Mouse (Mus musculus): ENCODE results near the gene Zfp809. TPM values are rescaled to one million over a fixed set of nuclear protein-coding genes. Genes with fewer than 3 reads are reported as not detected.
A peak's percentile ranks its signal among the peaks of the same experiment; 100 is the strongest.
"Not testable (repeated sequence)": the region's sequence is repeated elsewhere in the genome, so short reads cannot be mapped to it uniquely, and the experiment has no call there.

Gene Zfp809
- polyA plus RNA-seq, 2 experiments: 13.6 to 19.7 TPM

- WGBS: 58% methylated on average over 3 of the region's 3 CpGs
- Histone ChIP-seq H3K27me3 (ENCODE audit: control insufficient read depth, insufficient read depth, low read length) (no peaks in the 10 kb centered on the region; the same call in 1 of the 2 replicates), H3K4me2 (replicated peaks; ENCODE audit: low read depth, low read length, severe bottlenecking) (no peak overlapping the region), H3K27ac (replicated peaks; ENCODE audit: low read depth, low read length) (no peak overlapping the region), H3K4me1 (ENCODE audit: control insufficient read depth, insufficient read depth, low read length) (no peaks in the 10 kb centered on the region), H3K4me3 (replicated peaks; ENCODE audit: low read length) (no peak overlapping the region), H3K36me3 (ENCODE audit: control insufficient read depth, insufficient read depth, low read length) (no peaks in the 10 kb centered on the region), H3K9ac (ENCODE audit: low read depth, low read length, severe bottlenecking) (no peak overlapping the region), H3K9me3 (ENCODE audit: control insufficient read depth, low read length) (no peaks in the 10 kb centered on the region)
- no peak for TF ChIP-seq POLR2A (IDR thresholded peaks at IDR 0.05; ENCODE audit: borderline replicate concordance, extremely low read depth, insufficient read depth, insufficient read length)
- DNase-seq (ENCODE audit: low spot score) (no peak), ATAC-seq (ENCODE audit: low FRiP score, low read depth) (no peak)
Measured at GRCm38 (mm10) chr9:22216705-22217104, 8.8 kb upstream of the Zfp809 start.

GRCm38 (mm10) chr9:22217858-22218493, 7.5 kb upstream of the Zfp809 start:
- no peaks in the 10 kb centered on the region for H3K36me3 ChIP-seq (ENCODE audit: control insufficient read depth, insufficient read depth, low read length)
- no peak overlapping the region for H3K27ac ChIP-seq (replicated peaks; ENCODE audit: low read depth, low read length)
- no peak for DNase-seq (ENCODE audit: low spot score)
- H3K27me3 ChIP-seq (ENCODE audit: control insufficient read depth, insufficient read depth, low read length): no peaks in the 10 kb centered on the region; the same call in 1 of the 2 replicates
- no peak overlapping the region for H3K9ac ChIP-seq (ENCODE audit: low read depth, low read length, severe bottlenecking)
- H3K4me1 ChIP-seq (ENCODE audit: control insufficient read depth, insufficient read depth, low read length): no peaks in the 10 kb centered on the region
- no peak for TF ChIP-seq POLR2A (IDR thresholded peaks at IDR 0.05; ENCODE audit: borderline replicate concordance, extremely low read depth, insufficient read depth, insufficient read length)
- 40% methylated on average over 7 of the region's 8 CpGs for WGBS
- H3K4me2 ChIP-seq (replicated peaks; ENCODE audit: low read depth, low read length, severe bottlenecking): no peak overlapping the region
- no peak overlapping the region for H3K4me3 ChIP-seq (replicated peaks; ENCODE audit: low read length)
- no peak for ATAC-seq (ENCODE audit: low FRiP score, low read depth)
- H3K9me3 ChIP-seq (ENCODE audit: control insufficient read depth, low read length): no peaks in the 10 kb centered on the region

DNA sequence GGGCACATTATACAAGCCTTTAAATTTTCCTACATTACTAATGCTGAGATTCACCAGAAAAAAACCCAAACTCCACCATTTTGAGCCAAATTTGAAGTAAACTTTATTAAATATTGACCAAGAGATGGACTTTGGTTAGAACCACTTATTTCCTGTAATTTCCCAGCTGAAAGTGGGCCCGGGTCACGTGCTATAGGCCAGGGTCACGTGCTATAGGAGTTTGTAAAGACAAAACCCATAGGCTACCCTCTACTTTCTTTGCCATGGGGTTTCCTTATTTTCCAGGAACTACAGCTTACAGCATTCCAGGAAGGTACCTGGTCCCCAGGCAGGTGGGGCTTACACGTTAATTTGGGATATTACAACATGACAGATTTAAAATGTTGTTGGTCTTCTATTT, 1.4 kb upstream of the Zfp809 start:
- Histone ChIP-seq H3K36me3 (ENCODE audit: control insufficient read depth, insufficient read depth, low read length) (no peaks in the 10 kb centered on the region), H3K4me2 (replicated peaks; ENCODE audit: low read depth, low read length, severe bottlenecking) (no peak overlapping the region), H3K4me3 (replicated peaks; ENCODE audit: low read length) (no peak overlapping the region), H3K27ac (replicated peaks; ENCODE audit: low read depth, low read length) (no peak overlapping the region), H3K9me3 (ENCODE audit: control insufficient read depth, low read length) (no peaks in the 10 kb centered on the region), H3K9ac (ENCODE audit: low read depth, low read length, severe bottlenecking) (no peak overlapping the region), H3K27me3 (ENCODE audit: control insufficient read depth, insufficient read depth, low read length) (no peaks in the 10 kb centered on the region; the same call in 1 of the 2 replicates), H3K4me1 (ENCODE audit: control insufficient read depth, insufficient read depth, low read length) (no peaks in the 10 kb centered on the region)
- no peak for ATAC-seq (ENCODE audit: low FRiP score, low read depth)
- no peak for DNase-seq (ENCODE audit: low spot score)
- WGBS: 96% methylated on average over 4 of the region's 4 CpGs
- no peak for TF ChIP-seq POLR2A (IDR thresholded peaks at IDR 0.05; ENCODE audit: borderline replicate concordance, extremely low read depth, insufficient read depth, insufficient read length)

GRCm38 (mm10) chr9:22224536-22225503, 694 bp upstream of the Zfp809 start:
- Histone ChIP-seq H3K9ac (ENCODE audit: low read depth, low read length, severe bottlenecking) (peak overlapping the region; percentile 71), H3K4me3 (replicated peaks; ENCODE audit: low read length) (peak overlapping the region; percentile 57), H3K9me3 (ENCODE audit: control insufficient read depth, low read length) (no peaks in the 10 kb centered on the region), H3K4me2 (replicated peaks; ENCODE audit: low read depth, low read length, severe bottlenecking) (peak overlapping the region; percentile 46), H3K27ac (replicated peaks; ENCODE audit: low read depth, low read length) (0 out of 2 replicates have a peak overlapping the region, but pooled peaks have one; percentile 21), H3K4me1 (ENCODE audit: control insufficient read depth, insufficient read depth, low read length) (no peaks in the 10 kb centered on the region), H3K36me3 (ENCODE audit: control insufficient read depth, insufficient read depth, low read length) (no peaks in the 10 kb centered on the region), H3K27me3 (ENCODE audit: control insufficient read depth, insufficient read depth, low read length) (no peaks in the 10 kb centered on the region)
- no peak for TF ChIP-seq POLR2A (IDR thresholded peaks at IDR 0.05; ENCODE audit: borderline replicate concordance, extremely low read depth, insufficient read depth, insufficient read length)
- DNase-seq (ENCODE audit: low spot score): peak; percentile 64
- ATAC-seq (ENCODE audit: low FRiP score, low read depth): peak; percentile 45
- 23% methylated on average over 17 of the region's 17 CpGs for WGBS

- H3K9ac ChIP-seq (ENCODE audit: low read depth, low read length, severe bottlenecking); ATAC-seq (ENCODE audit: low FRiP score, low read depth); H3K27ac ChIP-seq (replicated peaks; ENCODE audit: low read depth, low read length); H3K27me3 ChIP-seq (ENCODE audit: control insufficient read depth, insufficient read depth, low read length); H3K4me1 ChIP-seq (ENCODE audit: control insufficient read depth, insufficient read depth, low read length); H3K36me3 ChIP-seq (ENCODE audit: control insufficient read depth, insufficient read depth, low read length); DNase-seq (ENCODE audit: low spot score); H3K9me3 ChIP-seq (ENCODE audit: control insufficient read depth, low read length): not testable (repeated sequence)
- H3K4me2 ChIP-seq (replicated peaks; ENCODE audit: low read depth, low read length, severe bottlenecking): peak overlapping the region; percentile 58
- 70% methylated on average over 7 of the region's 7 CpGs for whole genome bisulfite sequencing
- H3K4me3 ChIP-seq (replicated peaks; ENCODE audit: low read length): peak overlapping the region; percentile 57
Measured at GRCm38 (mm10) chr9:22226389-22226673, 817 bp downstream of the Zfp809 start.
